Mouse (Mus musculus) retina, adult 2 months (tissue): ENCODE measurements around the gene 4930558K02Rik.

Experiments
- DNase-seq: peaks from one replicate; pipeline ENCODE4 v3.0.0-alpha.2; 2012; ENCODE audit warnings: low read depth, low spot score

The 4930558K02Rik gene

DNA sequence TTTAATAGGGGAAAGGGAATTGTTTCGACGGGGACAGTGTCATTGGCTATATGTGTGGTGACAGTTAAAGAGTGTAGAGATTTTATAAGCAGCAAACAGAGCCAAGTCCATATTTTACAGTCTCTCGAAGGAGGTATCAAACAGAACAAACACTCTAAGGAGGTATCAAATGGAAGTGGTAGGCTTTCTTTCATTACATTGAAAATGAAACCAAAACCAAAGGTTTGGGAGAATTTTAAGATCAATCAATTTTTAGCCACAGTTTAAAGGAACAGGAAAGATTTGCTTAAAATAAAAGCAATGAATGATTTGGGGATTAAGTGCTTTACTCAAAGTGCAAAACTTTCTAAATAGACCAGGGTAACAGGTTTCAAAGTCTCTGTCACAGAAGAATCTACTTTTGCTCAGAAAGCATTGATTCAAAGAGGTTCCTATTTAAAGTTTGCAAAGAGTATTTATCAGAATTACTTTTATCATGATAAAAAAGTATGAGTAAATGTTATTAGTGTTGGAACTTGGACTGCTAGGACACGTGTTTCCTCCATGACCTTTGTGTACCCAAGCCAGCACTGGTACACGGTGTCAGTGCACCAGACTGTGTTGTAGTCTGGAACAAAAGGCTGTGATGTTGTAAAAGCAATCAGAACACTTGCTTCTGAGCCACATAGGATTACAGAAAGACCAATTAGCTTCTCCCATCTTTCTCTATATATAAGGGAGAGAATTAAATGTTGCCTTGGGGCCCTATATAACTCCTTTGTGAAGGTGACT lies 28.2 kb downstream of the 4930558K02Rik start:
- DNase-seq = no peak

GRCm38 (mm10) chr1:161942082-161942481 lies 37.4 kb downstream of the 4930558K02Rik start:
- DNase-seq = no peak

DNA sequence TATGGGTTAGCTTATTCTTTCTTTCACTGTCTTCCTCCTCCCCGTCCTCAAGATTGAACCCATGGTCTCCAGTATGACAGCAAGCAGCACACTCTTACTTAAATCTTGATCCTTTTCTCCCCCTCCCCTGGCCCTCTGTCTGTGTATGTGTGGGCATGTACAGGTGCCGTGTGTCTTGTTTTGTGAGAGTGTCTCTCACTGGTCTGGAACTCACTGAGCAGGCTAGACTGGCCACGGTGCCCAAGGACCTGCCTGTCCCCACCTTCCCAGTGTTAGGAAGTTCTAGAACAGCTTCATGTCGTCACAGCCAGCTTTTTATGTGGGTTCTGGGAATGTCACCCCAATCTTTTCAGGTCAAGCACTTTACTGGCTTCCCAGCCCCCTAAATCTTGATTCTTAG lies 47.1 kb downstream of the 4930558K02Rik start:
- no peak for DNase-seq

- no peak for DNase-seq
Measured at GRCm38 (mm10) chr1:161931817-161932216, 47.6 kb downstream of the 4930558K02Rik start.

DNA sequence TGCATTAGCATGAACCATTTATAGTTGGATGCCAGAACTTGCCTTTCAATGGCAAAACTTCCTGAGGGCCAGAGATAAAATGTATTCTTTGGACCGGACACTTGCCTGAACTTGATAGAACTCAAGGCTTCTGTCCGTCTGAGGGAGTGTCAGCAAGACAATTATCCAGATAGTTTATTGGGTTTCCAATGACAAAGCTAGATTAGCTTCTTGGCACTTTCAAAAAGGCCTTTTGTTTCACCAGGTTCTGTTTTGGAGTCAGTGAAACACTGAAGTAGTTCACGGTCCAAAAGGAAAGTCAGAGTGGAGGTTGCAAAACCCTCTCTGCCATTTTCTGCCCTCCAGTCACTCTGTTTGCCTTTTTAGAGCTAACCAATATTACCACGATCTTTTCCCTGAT lies 48.1 kb downstream of the 4930558K02Rik start:
- no peak for DNase-seq

DNA sequence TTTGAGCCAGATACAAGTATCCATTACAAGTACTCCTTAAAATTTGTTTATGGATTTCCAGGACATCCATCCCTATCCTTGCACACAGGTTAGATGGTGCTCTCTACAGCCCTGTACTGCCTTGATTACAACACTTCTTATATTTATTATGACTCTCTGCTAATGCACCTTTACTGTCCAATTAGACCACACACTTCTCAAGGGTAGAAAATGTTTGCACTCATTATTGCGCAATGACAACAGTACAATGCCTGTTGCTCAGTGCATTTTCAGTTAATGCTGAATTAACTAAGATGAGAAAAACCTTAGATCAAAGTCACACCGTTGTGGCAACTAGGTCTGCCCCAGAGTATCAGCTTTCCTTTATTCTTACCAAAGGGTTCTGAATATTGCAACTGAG lies 51.5 kb downstream of the 4930558K02Rik start:
- DNase-seq = no peak

DNA sequence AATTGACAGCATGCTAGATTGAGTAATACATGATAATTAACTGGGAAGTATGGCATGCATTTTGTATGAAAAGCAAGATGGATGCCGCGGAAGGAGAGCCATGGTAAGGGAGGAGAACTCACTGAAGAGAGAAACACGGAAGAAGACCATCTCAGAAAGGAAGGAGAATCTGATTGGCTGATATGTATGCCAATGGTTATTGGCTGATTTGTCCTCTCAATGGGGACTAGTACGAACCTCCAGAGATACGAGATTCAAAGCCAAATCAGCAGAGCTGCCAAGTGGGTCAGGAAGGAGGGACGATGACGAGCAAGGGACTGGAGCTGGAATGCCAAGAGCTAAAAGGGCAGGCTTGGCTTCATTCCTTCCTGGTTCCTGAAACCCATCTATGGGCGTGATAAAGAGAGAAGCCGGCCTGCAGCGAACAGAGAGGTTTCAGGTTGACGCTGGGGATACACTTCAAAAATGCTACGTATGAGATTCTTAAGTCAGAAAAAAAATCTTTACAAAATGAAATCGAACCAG lies 54.1 kb downstream of the 4930558K02Rik start:
- DNase-seq = no peak

- no peak for DNase-seq
Measured at GRCm38 (mm10) chr1:161924321-161924720, 55.1 kb downstream of the 4930558K02Rik start.

- DNase-seq = no peak
Measured at GRCm38 (mm10) chr1:161921928-161922327, 57.5 kb downstream of the 4930558K02Rik start.

- no peak for DNase-seq
Measured at GRCm38 (mm10) chr1:161920475-161921454, 58.7 kb downstream of the 4930558K02Rik start.

DNA sequence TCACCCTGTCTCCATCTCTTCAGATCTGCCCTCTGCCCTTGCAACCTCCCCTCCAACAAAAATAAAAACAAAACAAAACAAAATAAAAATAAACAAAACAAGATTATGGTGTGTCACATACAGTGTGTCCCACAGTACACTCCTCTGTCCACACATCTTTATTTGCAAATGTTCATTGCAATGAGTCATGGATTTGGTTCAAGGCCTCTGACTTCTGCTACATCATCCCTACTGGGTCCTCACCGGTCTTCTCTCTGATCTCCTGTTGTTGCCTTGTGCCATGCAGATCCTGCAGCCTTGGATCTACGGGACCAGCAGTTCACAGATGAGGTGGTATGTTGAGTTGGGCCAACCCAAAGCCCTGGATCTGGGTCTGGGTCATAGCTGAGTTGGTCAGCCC lies 59.8 kb downstream of the 4930558K02Rik start:
- no peak for DNase-seq

DNA sequence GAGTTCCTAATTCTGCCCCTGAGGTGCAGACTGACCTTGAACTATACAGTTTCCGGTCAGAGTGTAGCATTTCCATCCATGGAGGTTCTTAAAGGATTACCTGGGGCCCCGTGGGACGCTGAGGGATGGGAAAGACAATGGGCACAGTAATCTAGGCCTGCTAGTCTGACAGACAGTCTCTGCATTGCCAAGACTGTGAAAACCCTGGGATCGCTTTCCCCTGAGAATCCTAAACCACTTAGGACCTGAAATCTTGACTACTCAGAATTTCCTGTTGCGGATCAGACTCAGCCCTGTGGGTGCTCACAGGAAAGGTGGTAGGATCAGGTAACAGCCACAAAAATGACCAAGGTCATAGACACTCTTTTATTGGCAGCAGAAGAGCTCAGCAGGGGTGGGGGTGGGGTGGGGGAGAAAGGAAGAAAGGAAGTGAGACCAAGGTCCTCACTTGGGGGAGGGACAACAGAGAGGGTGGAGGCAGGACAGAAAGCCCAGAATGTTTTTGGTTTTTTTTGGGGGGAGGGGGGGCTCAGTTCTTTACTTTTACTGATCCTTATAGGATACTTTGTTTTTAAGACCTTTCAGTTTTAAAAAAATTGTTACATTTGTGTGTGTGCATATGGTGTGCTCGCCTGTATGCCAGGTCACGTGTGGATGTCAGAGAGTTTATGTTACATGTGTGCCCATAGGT lies 60.6 kb downstream of the 4930558K02Rik start:
- DNase-seq = no peak

GRCm38 (mm10) chr1:161917940-161918484 lies 61.4 kb downstream of the 4930558K02Rik start:
- DNase-seq = no peak

DNA sequence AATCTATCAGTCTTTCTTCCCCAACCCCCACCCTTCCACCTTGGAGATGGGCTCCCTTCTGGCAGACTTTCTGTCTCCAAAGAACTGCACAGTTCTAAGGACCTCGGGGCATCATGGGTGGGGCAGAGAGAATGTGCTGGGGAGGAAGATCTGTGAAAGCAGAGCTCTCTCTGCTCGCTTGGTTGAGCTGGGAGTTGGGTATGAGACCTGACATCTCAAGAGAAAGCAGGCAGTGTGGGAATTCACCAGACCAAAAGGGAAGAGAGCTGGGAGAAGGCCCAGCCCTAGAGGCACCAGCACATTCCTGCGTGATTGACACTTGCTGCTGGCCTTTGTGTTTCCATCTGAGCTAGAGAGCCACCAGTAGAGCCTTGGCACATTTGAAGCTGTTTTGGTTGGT lies 63.4 kb downstream of the 4930558K02Rik start:
- DNase-seq = peak; percentile 15

- no peak for DNase-seq
Measured at GRCm38 (mm10) chr1:161913648-161913984, 65.8 kb downstream of the 4930558K02Rik start.

GRCm38 (mm10) chr1:161912940-161913647 lies 66.3 kb downstream of the 4930558K02Rik start:
- DNase-seq = no peak

DNA sequence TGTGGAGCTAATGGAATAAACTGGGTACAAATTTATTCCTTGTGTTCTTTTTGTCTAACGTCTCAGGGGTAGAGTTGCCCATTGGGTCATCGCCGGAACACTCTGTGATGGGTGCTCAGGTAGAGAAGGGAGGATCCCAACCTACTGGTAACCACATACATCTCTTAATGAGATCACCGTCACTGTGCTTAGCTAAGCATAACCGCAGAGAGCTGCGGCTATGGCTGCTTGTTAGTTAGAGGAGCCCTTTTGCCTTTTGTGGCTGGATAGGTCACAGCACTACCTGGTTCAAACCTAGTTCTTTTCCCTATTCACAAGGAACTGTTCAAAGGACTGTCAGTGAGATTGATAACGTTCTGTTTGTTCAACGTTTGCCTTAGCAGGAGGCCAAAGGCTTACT lies 70.4 kb downstream of the 4930558K02Rik start:
- DNase-seq = no peak

- no peak for DNase-seq
Measured at GRCm38 (mm10) chr1:161907795-161908457, 71.5 kb downstream of the 4930558K02Rik start.

- no peak for DNase-seq
Measured at GRCm38 (mm10) chr1:161907111-161907510, 72.3 kb downstream of the 4930558K02Rik start.
